Mouse (Mus musculus): Measurements from ENCODE around the gene Tor1b.

DNA sequence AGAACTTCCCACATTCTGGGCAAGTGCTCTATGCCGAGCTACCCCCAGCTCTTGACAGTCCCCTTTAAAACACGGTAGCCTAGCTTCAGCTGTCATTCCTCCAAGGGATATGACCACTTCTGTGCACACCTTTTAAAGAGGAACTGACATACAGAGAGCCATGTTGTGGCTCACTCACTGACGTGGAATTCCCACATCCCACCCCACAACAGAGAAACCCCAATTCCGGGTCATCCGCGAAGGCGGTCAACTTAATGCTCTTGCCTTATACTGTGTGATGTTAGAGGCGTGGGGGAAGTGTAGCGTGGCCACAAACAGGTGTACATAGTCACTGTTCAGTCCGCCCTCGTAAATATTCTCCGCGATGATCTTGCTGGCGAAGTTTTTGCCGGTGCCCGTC lies 14.1 kb downstream of the Tor1b start:
- TF ChIP-seq CTCF (IDR thresholded peaks at IDR 0.05; ENCODE audit: low read depth) (no peak), EP300 (IDR thresholded peaks at IDR 0.05; ENCODE audit: low read depth) (no peak)

Data from heart, postnatal 0 days (tissue).